Mouse (Mus musculus) adrenal gland, adult 18-20 months (tissue): ENCODE measurements around the gene Bmf. TPM values are rescaled to one million over a fixed set of nuclear protein-coding genes. Genes with fewer than 3 reads are reported as not detected.

Source experiments
- DNase-seq, 2 experiments: peaks; one replicate each; pipeline ENCODE4 v3.0.0; 2021 to 2022; ENCODE audit warnings: low spot score in 2 of 2
- long read RNA-seq, 2 experiments: library from polyadenylated mRNA; stranded (forward); transcript quantifications; one replicate each; pipeline ENCODE4 v2.0.0; 2021
- total RNA-seq, 2 experiments: library from RNA; stranded (reverse); gene quantifications; 1 replicate in 1 of 2; 2 replicates in 1 of 2; pipeline ENCODE4 v1.2.3; 2021

The Bmf gene
- 1 to 10 TPM; 6.6 to 6.8 TPM for total RNA-seq
- long read RNA-seq, experiment 1 = 0 reads
- long read RNA-seq, experiment 2, partial matches to known transcripts = 0 of 2 reads
- long read RNA-seq, experiment 2, other reads (novel, unspliced or antisense) = 2 of 2 reads

- DNase-seq = peak; percentile 96 to 97
These were observed at the start of gene Bmf for GRCm38 (mm10) chr2:118549507-118550473. TSS of gene Bmf (minus strand) at chr2:118549687.

GRCm38 (mm10) chr2:118599087-118599486 lies 49.6 kb upstream of the Bmf start:
- no peak for DNase-seq

GRCm38 (mm10) chr2:118597673-118598568 lies 48.4 kb upstream of the Bmf start, which contains the start of gene Bub1b:
TSS of gene Bub1b (plus strand) at chr2:118598211.
- DNase-seq = peak; percentile 76 to 81

GRCm38 (mm10) chr2:118591083-118591482 lies 41.6 kb upstream of the Bmf start:
- no peak for DNase-seq

GRCm38 (mm10) chr2:118587686-118588085 lies 38.2 kb upstream of the Bmf start:
- DNase-seq = no peak

DNA sequence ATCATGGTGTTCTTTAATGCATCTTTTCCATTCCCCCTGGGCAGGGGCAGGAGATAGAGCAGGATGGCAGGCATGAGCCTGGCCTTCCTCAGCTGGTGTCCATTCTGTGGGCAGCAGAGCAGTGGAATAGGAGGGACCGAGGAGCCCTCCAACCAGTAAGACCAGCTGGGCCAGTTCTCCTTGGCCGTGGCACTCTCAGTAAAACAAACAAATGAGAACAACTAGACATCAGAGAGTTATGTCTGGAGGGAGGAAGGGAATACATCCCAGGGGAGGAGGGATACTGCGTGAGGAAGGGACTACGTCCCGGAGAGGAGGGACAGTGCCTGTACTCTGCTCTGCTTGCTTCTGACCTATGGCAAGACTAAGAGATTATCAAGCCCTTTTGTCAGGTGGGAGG lies 36.5 kb upstream of the Bmf start:
- DNase-seq = no peak

DNA sequence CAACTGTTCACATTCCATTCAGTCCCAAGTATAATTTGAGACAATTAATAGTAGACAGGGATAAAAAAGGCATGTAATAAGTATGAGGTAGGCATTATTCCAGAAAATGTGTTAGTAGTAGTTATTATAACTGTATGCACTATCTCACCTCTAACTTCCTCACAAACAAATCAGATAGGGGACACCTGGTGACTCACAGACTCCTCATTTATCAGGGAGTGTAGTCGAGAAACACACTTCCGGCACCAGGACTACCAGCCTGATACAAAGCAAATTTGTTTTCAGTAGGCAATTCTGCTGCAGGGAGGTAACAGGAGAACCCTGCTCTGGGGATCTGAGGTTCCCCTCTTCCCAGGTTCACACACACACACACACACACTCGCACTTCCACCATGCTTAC lies 23.6 kb upstream of the Bmf start:
- no peak for DNase-seq

GRCm38 (mm10) chr2:118572183-118572836 lies 22.8 kb upstream of the Bmf start:
- DNase-seq = no peak

DNA sequence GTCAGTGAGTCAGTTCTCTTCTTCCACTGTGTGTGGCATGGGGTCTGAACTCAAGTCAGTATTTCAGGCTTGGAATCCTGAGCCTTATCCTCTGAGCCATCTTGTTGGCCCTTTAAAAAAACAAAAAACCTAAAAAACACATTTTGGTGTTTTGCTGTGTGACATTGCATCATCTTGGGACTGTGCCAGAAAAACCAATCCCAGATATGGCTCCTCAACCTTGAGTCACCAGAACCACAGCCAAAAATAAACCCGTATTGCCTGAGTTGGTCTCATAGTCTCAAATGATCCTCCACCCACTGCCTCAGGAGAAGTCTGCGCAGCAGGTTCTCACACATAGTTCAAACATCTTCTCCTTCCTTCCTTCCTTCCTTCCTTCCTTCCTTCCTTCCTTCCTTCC lies 21.5 kb upstream of the Bmf start:
- DNase-seq = peak in 1 of 2 experiments; percentile 35

- no peak for DNase-seq
These were observed 17.7 kb upstream of the Bmf start for GRCm38 (mm10) chr2:118567179-118567578.

GRCm38 (mm10) chr2:118562431-118562830 lies 12.9 kb upstream of the Bmf start:
- no peak for DNase-seq

GRCm38 (mm10) chr2:118562015-118562414 lies 12.5 kb upstream of the Bmf start:
- no peak for DNase-seq

DNA sequence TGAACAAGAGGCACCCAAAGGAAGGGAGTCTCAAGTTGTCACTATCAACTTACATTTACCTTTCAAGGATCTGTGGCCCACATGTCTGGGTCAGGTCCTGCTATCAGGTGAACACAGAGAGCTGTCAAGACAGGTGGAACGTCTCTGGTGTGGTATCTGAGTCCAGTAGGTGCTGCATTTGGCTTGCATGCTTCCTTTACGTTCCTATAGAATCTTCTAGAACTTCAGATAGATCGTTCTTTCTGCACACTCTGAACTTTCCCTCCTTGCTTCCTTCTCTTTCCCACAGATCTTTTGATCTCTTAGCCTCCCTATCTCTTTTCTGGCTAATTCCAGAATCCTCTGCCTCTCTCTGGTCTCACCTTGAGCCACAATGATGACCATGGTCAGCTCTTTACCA lies 8.9 kb upstream of the Bmf start:
- DNase-seq = no peak

- DNase-seq = peak in 1 of 2 experiments; percentile 27
These were observed 5.0 kb upstream of the Bmf start for GRCm38 (mm10) chr2:118554356-118554990.

- no peak for DNase-seq
These were observed 2.1 kb upstream of the Bmf start for GRCm38 (mm10) chr2:118551606-118552005.

DNA sequence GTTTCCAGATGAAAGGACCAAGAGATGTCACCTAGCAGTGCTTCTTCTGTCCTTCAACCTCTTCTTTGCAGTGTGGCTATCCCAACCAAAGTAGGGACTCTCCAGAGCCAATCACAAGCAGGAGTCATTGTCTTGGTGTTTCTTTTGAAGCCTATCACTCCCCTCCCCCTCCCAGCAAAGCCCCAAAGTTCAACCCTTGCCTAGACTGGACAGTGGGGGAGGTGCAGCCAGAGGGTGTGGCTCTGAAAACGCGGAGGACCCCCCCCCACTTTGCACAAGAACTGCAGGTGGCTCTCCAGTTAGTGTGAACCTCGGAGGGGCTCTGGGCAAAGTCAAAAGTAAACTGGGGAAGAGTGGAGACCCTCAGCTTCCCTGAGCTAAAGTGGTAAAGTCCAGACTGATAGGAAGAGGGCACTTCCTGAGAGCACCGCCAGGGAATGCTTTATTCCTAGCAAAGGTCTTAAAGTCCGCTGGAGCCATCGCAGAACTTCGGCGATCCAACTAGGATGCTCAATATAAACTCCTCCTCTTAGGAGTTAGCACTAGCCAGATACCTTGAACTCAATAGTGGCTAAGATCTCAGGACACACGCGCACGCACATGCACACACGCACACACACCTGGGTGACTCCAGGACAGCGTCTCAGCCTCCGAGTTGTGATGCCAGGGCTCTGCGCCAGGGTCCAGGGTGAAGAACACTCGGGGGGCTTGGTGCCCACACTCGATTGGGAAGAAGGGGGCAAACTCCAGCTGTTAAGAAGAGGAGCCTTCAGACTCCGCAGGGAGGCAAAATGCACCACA lies 866 bp downstream of the Bmf start:
- no peak for DNase-seq

DNA sequence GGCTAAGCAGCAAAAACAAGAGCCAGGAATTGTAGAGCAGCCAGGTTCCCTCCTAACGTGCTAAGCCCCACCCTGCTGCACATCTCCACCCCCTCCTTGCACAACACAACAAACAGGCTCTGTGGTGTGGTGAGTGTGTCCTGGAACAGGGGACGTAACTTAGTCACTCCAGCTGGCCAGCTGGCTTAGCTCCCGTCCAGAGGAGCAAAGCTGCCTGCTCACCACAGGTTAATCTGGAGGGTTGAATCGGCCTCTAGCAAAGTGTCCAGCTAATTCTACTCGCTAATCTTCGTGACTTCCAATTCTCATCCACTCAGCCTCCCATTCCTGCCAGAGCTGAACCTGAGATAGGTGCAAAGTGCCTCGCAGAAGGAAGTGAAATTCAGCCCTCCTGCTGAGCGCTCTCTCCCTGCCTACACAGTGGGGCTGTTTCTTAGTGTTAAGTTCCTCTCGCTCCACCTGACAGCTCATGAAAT lies 1.9 kb downstream of the Bmf start:
- DNase-seq = no peak

DNA sequence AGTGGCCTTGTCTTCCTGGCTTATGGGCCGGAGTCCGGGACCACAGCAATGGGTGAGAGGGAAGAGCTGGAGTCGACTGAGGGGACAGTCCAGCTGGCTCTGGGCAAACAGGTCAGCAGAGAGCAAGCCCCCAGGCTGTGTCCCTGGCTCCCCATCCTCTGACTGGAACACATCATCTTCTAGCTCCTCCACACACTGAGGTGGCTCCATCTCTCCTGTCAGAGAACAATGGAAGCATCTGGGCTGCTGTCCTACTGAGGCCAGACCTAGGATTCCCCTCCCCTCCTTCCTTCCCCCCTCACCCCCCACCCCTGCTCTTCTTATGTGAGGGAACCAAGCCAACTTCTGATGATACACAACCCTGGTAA lies 2.7 kb downstream of the Bmf start:
- DNase-seq = no peak

GRCm38 (mm10) chr2:118546104-118546797 lies 3.2 kb downstream of the Bmf start:
- no peak for DNase-seq
